Mouse (Mus musculus): ENCODE measurements around the gene Fam78a.
A peak's percentile ranks its signal among the peaks of the same experiment; 100 is the strongest.

Gene Fam78a

GRCm38 (mm10) chr2:32084111-32084871 lies at the start of gene Fam78a:
TSS of gene Fam78a (minus strand) at chr2:32084857.
- peak; percentile 46 to 55 for DNase-seq

DNA sequence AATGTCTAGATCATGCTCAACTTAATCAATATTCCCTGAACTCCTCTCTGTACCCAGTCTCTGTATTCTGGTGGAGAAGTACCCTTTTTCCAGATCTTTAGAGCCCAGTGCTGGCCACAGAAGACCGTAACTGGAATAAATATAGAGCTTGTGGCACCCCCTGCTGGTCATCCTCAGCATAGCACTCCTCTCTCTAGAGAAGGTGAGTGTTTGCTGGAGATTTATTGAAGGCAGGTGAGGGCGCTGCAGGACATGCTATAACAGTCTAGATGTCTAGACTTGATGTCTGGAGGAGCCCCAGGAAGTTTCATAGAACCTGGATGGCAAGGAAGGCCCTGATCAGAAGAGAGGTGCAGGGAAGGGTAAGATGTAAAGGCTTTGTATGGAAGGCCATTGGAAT lies 49.4 kb upstream of the Fam78a start:
- peak; percentile 95 to 96 for DNase-seq

DNA sequence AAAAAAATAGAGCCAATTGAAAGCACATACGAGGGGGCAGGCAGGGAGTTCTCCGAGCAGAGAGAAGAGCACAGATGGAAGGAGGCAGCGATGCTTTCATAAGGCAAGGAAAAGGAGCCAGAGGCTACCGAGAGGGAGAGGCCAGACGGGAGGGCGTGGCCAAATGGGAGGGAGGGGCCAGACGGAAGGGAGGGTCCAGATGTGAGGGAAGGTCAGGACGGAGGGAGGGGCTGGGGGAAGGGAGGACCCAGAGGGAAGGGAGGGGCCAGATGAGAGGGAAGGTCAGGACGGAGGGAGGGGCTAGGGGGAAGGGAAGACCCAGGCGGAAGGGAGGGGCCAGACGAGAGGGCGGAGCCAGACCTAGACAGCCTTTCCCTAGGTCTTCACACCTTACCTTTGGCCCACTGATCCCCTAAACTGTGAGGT lies 47.9 kb upstream of the Fam78a start:
- peak; percentile 35 to 49 for DNase-seq

GRCm38 (mm10) chr2:32131866-32132566 lies 47.4 kb upstream of the Fam78a start:
- DNase-seq = no peak

- DNase-seq = no peak
These were observed 46.7 kb upstream of the Fam78a start for GRCm38 (mm10) chr2:32131205-32131834.

- DNase-seq = peak; percentile 64 to 69
These were observed 45.8 kb upstream of the Fam78a start for GRCm38 (mm10) chr2:32130435-32130834.

DNA sequence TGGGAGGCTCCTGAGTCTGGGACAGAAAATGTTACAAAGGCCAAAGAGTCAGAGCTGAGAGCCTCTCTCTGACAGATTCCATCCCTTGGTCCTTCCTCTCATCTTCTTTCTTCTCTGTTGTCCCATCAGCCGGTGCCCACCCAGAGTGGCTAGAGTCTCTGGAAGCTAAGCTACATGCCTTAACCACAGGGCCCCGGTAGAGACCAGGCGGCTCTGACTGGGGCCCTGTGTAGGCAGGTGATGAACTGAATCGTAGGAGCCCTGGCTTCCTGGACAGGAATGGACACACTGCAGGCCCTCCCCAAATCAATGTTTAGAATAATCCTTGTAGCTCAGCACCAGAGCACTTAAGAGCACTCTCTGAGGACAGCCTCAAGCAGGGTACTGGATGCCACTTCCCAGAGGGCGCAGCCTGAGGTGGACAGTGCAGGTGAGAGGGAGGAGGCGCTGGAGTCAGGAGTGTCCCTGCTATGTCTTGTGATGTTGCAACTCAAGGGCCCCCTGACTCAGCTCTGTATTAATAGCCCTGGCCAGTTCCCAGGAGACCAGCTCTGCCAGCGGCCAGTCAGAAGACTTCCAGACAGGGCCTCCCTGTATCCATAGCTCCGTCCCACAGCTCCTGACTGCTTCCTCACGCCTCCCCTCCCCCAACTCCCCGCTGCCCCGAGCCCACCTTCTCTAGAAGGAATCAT lies 44.9 kb upstream of the Fam78a start:
- DNase-seq = no peak

DNA sequence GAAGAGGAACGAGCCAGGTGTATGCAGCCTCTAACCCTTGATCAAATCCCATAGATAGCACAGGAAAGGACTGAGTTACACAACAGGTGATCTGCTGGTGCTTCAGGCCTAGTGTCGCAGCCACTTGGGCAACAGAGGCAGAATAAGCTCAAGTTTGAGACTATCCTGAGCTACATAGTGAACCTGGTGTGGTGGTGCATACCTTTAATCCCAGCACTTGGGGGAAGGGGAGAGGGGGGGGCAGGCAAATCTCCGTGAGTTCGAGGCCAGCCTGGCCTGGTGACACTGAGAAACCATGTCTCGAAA lies 43.8 kb upstream of the Fam78a start:
- no peak for DNase-seq

DNA sequence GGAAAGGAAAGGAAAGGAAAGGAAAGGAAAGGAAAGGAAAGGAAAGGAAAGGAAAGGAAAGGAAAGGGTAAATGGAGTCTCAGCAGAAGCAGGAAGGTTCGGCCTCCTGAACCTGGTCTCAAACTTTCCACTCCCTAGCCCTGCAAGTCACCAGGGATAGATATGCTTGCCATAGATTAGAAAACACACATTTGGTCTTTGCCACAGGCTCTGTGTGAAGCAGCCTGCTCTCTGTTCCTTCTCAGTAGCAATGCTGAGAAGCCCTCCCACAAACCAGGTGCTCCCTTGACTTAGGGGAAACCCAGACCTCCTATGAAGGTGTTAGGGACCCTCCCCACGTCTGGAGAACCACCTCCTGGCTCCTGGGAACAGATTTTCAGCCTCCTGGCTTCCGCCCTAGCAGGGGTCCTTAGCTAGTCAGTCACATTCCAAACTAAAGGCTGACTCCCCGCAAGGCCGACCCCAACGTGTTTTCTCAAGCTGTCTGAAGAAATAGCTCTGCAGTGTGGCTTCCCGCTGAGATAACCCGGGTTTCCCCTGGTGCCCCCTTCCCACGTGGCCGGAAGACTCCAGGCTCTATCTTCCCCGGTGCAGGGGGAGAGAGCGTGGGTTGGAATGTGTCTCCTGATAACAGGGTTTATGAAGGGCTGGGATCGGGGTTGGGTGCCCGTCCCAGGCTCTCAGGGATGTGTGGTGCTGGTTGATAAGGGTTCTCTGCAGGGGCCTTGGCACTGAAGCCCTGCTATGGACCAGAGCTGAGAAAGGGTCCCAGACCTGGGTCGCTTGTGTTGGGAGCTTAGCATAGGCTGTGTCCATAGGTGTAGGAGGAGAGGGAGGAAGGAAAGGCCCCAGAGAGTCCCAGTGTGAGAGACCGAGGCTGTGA lies 43.2 kb upstream of the Fam78a start:
- DNase-seq = no peak

DNA sequence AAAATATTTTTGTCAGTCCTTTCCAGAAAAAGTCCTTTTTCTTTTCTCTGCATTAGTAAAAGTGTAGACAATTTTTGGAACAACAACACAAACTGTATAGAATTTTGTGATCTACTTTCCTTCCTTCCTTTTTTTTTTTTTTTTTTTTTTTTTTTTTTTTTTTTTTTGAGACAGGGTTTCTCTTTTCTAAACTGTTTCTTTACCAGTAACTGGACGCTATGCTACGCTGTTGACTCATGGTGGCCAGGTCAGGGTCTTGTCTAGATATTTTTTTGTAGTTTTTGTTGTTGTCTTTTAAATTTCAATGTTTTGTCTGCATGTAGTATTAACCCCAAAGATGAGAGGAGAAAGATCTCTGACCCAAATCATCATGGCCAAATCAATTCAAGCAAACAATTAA lies 37.1 kb upstream of the Fam78a start:
- no peak for DNase-seq

DNA sequence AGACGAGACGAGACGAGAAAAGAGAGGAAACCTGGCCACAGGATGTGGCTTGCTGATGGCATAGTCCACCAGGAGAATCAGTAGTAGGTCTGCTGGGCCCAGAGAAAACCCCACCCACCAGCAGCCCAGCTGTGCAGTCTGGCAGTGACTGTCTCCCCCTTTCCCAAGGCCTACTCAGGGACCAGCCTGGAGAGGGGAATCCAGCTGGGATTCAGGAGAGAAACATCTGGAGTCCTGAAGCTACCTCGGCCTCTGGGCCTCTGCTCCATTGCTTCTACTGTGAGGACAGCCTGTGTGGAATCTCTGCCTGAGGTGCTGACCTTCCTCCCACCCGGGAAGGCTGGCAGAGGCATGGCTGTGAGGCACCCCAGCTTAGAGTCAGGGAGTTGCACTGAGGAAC lies 36.5 kb upstream of the Fam78a start:
- DNase-seq = no peak

- no peak for DNase-seq
These were observed 35.4 kb upstream of the Fam78a start for GRCm38 (mm10) chr2:32119802-32120750.

GRCm38 (mm10) chr2:32115851-32116268 lies 31.2 kb upstream of the Fam78a start:
- DNase-seq = no peak

DNA sequence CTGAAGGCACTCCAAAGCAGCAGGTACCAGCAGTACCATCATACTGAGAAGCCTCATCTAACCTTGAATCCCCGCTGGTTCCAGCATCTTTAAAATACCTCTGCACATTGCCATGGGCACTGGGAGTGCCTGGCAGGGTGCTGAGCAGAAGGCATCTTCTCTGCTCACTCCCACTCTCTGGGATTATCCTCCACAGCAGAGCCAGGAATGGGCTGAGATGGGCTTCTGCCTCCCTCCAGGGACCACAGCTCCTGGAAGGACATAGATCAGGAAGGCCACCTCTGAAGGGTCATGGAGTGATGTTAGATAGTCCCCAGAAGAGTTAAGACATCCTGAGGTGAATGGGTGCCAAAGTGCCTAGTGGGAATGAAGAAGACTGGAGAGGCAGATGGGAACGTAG lies 27.9 kb upstream of the Fam78a start:
- DNase-seq = no peak

DNA sequence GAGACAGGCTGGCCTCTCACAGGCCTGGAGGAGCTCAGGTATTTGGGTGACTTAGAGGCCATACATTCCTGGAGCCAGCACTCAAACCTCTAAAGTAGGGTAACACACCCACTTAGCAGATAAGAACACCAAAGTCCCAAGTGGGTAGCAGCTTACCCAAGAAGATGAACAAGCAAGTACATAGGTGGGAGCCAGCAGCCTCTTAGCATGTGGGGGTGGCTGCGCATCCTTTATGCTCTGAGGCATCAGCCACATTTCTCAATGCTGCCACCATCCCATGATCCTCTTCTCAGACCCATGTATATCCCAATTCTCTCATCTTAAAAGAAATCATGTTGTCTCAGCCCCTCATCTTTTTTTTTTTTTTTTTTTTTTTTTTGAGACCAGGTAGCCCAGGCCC lies 26.6 kb upstream of the Fam78a start:
- no peak for DNase-seq

GRCm38 (mm10) chr2:32105930-32106329 lies 21.3 kb upstream of the Fam78a start:
- no peak for DNase-seq

GRCm38 (mm10) chr2:32105117-32105913 lies 20.7 kb upstream of the Fam78a start:
- DNase-seq = peak in 1 of 2 experiments; percentile 38

DNA sequence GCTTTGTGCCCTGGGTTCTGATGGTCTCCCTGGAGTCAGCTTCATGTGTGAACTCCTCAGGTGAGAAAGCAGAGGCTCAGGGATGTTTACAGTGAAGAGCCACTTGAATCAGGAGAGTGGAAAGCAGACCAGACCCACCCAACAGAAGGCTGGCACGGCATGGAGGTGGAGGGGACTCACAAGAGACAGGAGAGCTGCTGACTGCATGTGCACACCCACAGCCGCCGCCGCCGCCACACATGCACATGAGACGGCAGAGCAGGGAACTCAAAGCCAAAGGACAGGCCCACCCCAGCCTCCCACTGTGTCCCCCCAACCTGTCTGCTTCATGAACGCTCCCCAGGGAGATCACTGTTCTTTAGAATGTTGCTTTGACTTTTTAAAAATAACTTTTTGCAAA lies 19.5 kb upstream of the Fam78a start:
- no peak for DNase-seq

DNA sequence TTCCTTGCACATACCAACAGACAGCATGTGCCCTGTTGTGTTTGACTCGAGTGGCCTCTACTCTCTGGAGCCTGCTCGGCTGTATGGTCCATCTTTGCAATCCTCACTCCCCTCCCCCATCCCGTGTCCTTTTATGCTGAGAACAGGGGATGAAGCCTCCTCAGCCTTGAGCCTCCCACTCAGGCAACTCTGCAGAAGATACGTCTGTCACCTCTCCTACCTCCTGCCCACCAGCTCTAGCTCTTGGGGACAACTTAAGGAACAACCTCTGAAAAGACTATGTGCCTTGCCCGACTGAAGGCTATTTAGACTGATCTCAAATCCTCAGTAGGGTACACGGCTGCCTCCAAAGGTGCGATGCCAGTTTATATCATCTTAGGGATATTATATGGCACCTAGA lies 18.9 kb upstream of the Fam78a start:
- no peak for DNase-seq

GRCm38 (mm10) chr2:32102944-32103343 lies 18.3 kb upstream of the Fam78a start:
- no peak for DNase-seq

GRCm38 (mm10) chr2:32096122-32096420 lies 11.4 kb upstream of the Fam78a start:
- peak; percentile 77 to 78 for DNase-seq
